Mouse (Mus musculus) right cerebral cortex, postnatal 36 days (tissue): ENCODE data around the gene Sqor.

Source experiments
- DNase-seq, 2 experiments: peaks; one replicate each; pipeline ENCODE4 v3.0.0; 2022; ENCODE audit warnings: low spot score in 2 of 2, mixed read lengths in 1 of 2

Sqor gene

GRCm38 (mm10) chr2:122783730-122784129, 18.7 kb downstream of the Sqor start:
- DNase-seq: no peak

GRCm38 (mm10) chr2:122784701-122785100, 19.7 kb downstream of the Sqor start:
- DNase-seq: no peak

DNA sequence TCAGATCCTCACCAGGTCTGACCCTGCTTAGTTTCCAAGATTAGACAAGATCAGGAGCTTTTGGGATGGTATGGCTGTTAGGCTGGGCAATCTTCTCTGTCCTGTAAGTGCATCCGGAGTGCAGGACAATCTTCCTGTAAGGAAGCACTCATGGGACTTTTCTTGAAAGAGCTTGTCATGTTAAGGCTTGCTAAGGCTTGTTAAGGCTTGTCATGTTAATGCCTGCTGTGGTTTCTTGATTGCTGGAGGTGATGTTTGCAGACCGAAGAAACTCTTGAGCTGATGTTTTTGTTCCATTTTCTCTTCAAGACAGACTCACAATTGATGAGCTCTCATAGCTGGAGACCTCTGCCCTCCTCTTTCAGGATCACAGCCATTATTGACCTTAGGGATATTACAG, 21.1 kb downstream of the Sqor start:
- no peak for DNase-seq

DNA sequence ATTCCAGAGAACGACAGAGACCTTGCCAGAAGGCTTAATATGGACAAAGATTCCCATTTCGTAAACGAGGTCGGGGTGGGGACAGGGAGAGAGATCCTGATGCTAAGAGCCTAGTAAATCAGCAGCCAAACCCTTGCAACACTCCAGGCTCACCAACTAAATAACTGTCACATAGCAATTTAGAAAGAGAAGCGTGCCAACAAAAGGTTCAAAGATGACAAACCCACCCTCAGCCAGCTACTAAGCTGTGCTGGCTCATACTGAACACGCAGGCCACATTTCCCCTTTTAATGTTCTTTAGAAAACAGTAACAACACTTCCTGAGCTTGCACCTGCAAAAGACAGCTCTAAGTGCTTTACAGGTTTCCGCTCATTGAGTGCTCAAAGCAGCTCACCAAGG, 24.3 kb downstream of the Sqor start:
- DNase-seq: no peak

DNA sequence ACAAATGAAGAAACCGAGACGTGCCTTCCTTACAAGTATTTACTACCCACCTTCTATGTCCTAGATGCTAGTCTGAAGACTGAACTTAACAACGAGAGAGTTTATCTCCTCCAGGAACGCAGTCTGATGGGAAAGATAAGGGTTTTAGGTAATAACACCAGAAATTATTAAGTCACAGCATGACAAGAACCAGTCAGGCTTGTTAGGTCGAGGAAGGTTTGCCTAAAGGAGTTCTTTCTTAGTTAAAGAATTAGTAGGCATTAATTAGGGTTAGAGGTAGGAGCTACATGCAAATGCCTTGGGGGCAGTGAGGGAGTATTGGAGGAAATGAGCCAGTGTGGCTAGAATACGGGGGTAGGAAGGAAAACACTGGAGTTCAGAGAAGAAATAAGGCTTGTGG, 24.7 kb downstream of the Sqor start:
- DNase-seq: no peak

DNA sequence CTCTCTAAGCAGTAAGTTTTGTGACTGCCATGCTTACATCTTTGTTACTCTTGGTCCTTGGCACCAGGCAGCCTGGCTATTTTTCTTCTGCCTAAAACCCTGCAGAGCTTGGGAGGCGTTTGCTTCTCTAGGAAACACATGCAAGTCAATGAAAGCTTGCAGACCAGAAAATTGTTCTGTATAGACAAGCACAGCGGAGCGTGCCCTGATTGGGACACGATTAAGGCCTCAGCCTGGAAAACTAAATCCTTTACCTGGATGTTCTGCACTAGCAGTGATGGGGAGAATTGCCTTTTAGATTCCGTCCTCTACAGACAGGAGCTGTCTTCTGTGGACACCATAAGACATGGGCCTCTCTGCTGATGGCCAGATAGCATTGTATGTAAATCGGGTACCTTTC, 39.4 kb downstream of the Sqor start:
- DNase-seq: no peak

GRCm38 (mm10) chr2:122806040-122806439, 41.0 kb downstream of the Sqor start:
- DNase-seq: no peak

DNA sequence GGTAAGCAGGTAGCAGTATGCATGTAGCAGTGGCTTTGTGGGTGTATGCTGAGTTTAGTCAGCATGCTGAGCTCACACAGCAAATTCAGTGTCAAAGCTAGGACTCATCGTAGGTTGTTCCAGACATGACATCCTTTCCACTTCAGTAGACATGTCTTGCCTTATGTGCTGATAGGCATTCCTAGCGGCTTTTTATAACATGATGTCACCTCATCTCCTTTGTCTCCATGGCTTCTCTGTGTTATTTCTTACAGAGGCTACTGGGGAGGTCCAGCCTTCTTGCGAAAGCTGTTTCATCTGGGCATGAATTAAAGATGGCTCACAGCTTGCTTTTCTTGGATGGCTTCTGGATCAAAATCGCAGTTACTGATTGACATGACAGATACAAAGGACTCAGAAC, 44.0 kb downstream of the Sqor start:
- no peak for DNase-seq

GRCm38 (mm10) chr2:122816986-122817385, 51.9 kb downstream of the Sqor start:
- no peak for DNase-seq

- no peak for DNase-seq
Observed at GRCm38 (mm10) chr2:122821246-122821645, 56.2 kb downstream of the Sqor start.

DNA sequence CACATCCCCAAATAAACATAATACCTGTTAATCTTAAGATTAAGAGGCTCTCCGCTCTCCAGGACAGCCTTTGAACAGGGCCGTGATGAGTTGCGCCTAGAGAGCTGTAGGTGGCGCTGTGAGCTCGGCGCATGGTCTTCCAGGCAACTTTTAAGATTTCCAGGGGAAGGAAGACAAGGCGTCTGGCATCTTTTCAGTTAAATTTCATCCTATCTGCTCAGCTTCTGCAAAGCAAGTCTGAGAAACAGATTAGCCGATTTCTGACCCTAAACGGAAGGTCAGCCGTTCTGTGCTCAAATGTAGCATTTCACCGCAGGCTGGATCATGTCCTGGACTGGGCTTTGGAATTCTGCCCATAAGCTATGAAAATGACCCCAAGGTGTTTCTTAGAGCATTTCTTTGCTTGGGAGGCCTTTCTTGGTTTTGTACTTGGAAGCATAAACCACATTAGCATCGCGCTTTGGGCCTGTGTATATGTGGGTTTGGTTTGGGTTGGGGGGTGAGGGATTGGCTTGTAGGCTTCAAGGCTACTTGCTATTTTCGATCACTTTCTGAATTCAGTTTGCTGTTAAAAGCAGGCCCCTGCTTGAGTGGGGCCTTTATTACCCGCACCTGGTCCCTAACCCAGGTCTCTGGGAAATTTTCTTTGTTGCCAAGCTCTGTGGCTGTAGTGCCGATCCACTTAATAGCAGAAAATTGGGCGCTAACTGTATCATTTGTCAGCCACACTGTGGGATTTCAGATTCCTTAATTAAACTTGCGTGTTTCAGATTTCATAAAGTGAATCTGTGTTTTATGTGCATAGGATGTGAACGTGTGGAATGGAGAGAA, 60.6 kb downstream of the Sqor start:
- DNase-seq: peak; percentile 26 to 41

GRCm38 (mm10) chr2:122826302-122826701, 61.3 kb downstream of the Sqor start:
- DNase-seq: no peak

DNA sequence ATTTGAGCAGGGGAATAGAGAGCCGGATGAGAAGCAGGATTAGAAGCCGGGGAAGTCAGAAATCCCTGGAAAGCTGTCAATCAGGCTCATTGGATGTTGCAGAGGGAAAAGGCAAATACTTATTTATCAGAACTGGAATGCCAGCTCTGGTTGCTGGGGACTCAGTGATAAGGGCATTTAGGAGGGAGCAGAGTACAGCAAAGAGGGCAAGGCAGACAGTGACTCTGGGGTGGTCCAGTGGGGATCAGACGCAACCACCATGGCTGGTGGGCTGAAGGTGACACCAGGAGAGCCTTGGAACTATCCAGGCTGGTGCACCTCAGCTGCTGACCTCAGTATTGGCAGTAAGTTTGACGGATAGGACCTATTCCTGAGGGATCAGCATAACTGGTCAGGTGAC, 89.6 kb downstream of the Sqor start:
- DNase-seq: no peak

DNA sequence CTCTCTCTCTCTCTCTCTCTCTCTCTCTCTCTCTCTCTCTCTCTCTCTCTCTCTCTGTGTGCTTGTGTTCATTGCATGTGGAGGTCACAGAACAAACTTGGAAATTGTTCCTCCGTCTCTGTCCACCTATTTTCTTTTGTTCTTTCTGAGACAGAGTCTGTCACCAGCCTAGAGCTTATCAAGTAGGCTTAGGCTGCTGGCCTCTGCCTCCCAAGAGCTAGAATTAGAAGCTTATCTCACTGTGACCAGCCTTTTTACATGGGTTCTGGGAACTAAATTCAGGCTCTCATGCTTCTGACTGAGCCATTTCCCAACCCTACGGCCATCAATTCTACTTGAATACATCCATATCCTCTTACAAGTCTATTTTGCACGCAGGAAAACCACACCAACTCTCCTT, 90.3 kb downstream of the Sqor start:
- DNase-seq: no peak
